Mouse (Mus musculus): ENCODE measurements around the gene Scn8a. TPM values are rescaled to one million over a fixed set of nuclear protein-coding genes. Genes with fewer than 3 reads are reported as not detected.

Scn8a gene
- polyA plus RNA-seq, 1 experiment = 107 TPM

- 56% methylated on average over 4 of the region's 4 CpGs for WGBS
- Histone ChIP-seq H3K27me3 (ENCODE audit: control insufficient read depth, insufficient read depth, low read length) (peaks cover 10% of the 10 kb centered on the region), H3K4me3 (replicated peaks; ENCODE audit: insufficient read depth, low read depth, low read length) (no peak overlapping the region), H3K27ac (ENCODE audit: insufficient read depth, low read length) (no peak overlapping the region), H3K4me1 (ENCODE audit: control insufficient read depth, insufficient read depth, low read length) (0 out of 2 replicates have a peak, but pooled peaks cover 6% of the 10 kb centered on the region)
- no peak for DNase-seq
- TF ChIP-seq CTCF (IDR thresholded peaks at IDR 0.05; ENCODE audit: borderline replicate concordance, insufficient read depth, low read depth, low read length) = no peak
- no peak for TF ChIP-seq POLR2A (IDR thresholded peaks at IDR 0.05; ENCODE audit: borderline replicate concordance, insufficient read depth, low read length)
Observed at GRCm38 (mm10) chr15:101075150-101075549, 205.5 kb downstream of the Scn8a start.

GRCm38 (mm10) chr15:101075656-101076055, 206.0 kb downstream of the Scn8a start:
- DNase-seq = no peak

GRCm38 (mm10) chr15:101076071-101077000, 206.7 kb downstream of the Scn8a start:
- no peak overlapping the region for H3K27ac ChIP-seq (ENCODE audit: insufficient read depth, low read length)
- WGBS = 14% methylated on average over 26 of the region's 26 CpGs
- TF ChIP-seq POLR2A (IDR thresholded peaks at IDR 0.05; ENCODE audit: borderline replicate concordance, insufficient read depth, low read length) (no peak), CTCF (IDR thresholded peaks at IDR 0.05; ENCODE audit: borderline replicate concordance, insufficient read depth, low read depth, low read length) (no peak)
- no peak overlapping the region for H3K4me3 ChIP-seq (replicated peaks; ENCODE audit: insufficient read depth, low read depth, low read length)
- no peak for DNase-seq
- H3K4me1 ChIP-seq (ENCODE audit: control insufficient read depth, insufficient read depth, low read length) = 0 out of 2 replicates have a peak, but pooled peaks cover 6% of the 10 kb centered on the region
- H3K27me3 ChIP-seq (ENCODE audit: control insufficient read depth, insufficient read depth, low read length) = peaks cover 10% of the 10 kb centered on the region

More at GRCm38 (mm10) chr15:101075656-101076055, 206.0 kb downstream of the Scn8a start:
- no peak overlapping the region for H3K4me3 ChIP-seq (replicated peaks; ENCODE audit: insufficient read depth, low read depth, low read length)
- TF ChIP-seq POLR2A (IDR thresholded peaks at IDR 0.05; ENCODE audit: borderline replicate concordance, insufficient read depth, low read length) (no peak), CTCF (IDR thresholded peaks at IDR 0.05; ENCODE audit: borderline replicate concordance, insufficient read depth, low read depth, low read length) (no peak)
- peaks cover 10% of the 10 kb centered on the region for H3K27me3 ChIP-seq (ENCODE audit: control insufficient read depth, insufficient read depth, low read length)
- 0 out of 2 replicates have a peak, but pooled peaks cover 6% of the 10 kb centered on the region for H3K4me1 ChIP-seq (ENCODE audit: control insufficient read depth, insufficient read depth, low read length)
- no peak overlapping the region for H3K27ac ChIP-seq (ENCODE audit: insufficient read depth, low read length)
- WGBS = 53% methylated on average over 5 of the region's 5 CpGs

GRCm38 (mm10) chr15:101077001-101077812, 207.5 kb downstream of the Scn8a start:
- H3K27ac ChIP-seq (ENCODE audit: insufficient read depth, low read length) = no peak overlapping the region
- TF ChIP-seq CTCF (IDR thresholded peaks at IDR 0.05; ENCODE audit: borderline replicate concordance, insufficient read depth, low read depth, low read length) = no peak
- no peak for TF ChIP-seq POLR2A (IDR thresholded peaks at IDR 0.05; ENCODE audit: borderline replicate concordance, insufficient read depth, low read length)
- H3K4me1 ChIP-seq (ENCODE audit: control insufficient read depth, insufficient read depth, low read length) = 0 out of 2 replicates have a peak, but pooled peaks cover 6% of the 10 kb centered on the region
- DNase-seq = no peak
- peaks cover 10% of the 10 kb centered on the region for H3K27me3 ChIP-seq (ENCODE audit: control insufficient read depth, insufficient read depth, low read length)
- 12% methylated on average over 34 of the region's 34 CpGs for WGBS
- H3K4me3 ChIP-seq (replicated peaks; ENCODE audit: insufficient read depth, low read depth, low read length) = peak overlapping the region; percentile 46

GRCm38 (mm10) chr15:101077813-101078730, 208.4 kb downstream of the Scn8a start, which contains the start of gene Fignl2:
Fignl2 (minus strand) TSS chr15:101078567.
- 2% methylated on average over 64 of the region's 96 CpGs for WGBS
- DNase-seq = no peak
- Histone ChIP-seq H3K27ac (ENCODE audit: insufficient read depth, low read length) (no peak within 1 kb of the TSS), H3K4me3 (replicated peaks; ENCODE audit: insufficient read depth, low read depth, low read length) (peak within 1 kb of the TSS; percentile 52), H3K27me3 (ENCODE audit: control insufficient read depth, insufficient read depth, low read length) (peaks cover 10% of the 10 kb centered on the region), H3K4me1 (ENCODE audit: control insufficient read depth, insufficient read depth, low read length) (0 out of 2 replicates have a peak, but pooled peaks cover 6% of the 10 kb centered on the region)
- no peak for TF ChIP-seq POLR2A (IDR thresholded peaks at IDR 0.05; ENCODE audit: borderline replicate concordance, insufficient read depth, low read length)
- TF ChIP-seq CTCF (IDR thresholded peaks at IDR 0.05; ENCODE audit: borderline replicate concordance, insufficient read depth, low read depth, low read length) = no peak

GRCm38 (mm10) chr15:101078731-101079156, 209.1 kb downstream of the Scn8a start:
- Histone ChIP-seq H3K27me3 (ENCODE audit: control insufficient read depth, insufficient read depth, low read length) (peaks cover 10% of the 10 kb centered on the region), H3K4me1 (ENCODE audit: control insufficient read depth, insufficient read depth, low read length) (0 out of 2 replicates have a peak, but pooled peaks cover 6% of the 10 kb centered on the region), H3K4me3 (replicated peaks; ENCODE audit: insufficient read depth, low read depth, low read length) (peak overlapping the region; percentile 52), H3K27ac (ENCODE audit: insufficient read depth, low read length) (no peak overlapping the region)
- peak; percentile 60 to 64 for DNase-seq
- TF ChIP-seq CTCF (IDR thresholded peaks at IDR 0.05; ENCODE audit: borderline replicate concordance, insufficient read depth, low read depth, low read length) = no peak
- no peak for TF ChIP-seq POLR2A (IDR thresholded peaks at IDR 0.05; ENCODE audit: borderline replicate concordance, insufficient read depth, low read length)
- WGBS = 5% methylated on average over 30 of the region's 30 CpGs

Measured in cerebellum, adult 2 months (tissue).